Mouse (Mus musculus) E14TG2a.4 (cell line): ENCODE data around the gene Mrps34.

ENCODE experiments used
- CTCF ChIP-seq: conservative IDR thresholded peaks from 2 replicates; pipeline ENCODE4 v1.5.1; 2014; ENCODE audit warnings: low read length
- NANOG ChIP-seq: IDR thresholded peaks from 2 replicates; pipeline ENCODE4 v1.6.1; 2014; ENCODE audit warnings: borderline replicate concordance, low read length, mixed read lengths
- POU5F1 ChIP-seq: IDR thresholded peaks from 2 replicates; pipeline ENCODE4 v1.6.1; 2014; ENCODE audit warnings: low read length, borderline replicate concordance

GRCm38 (mm10) chr17:24861785-24862184 lies 33.1 kb upstream of the Mrps34 start:
- TF ChIP-seq CTCF (no peak), POU5F1 (no peak), NANOG (no peak)
